Mouse (Mus musculus): Measurements from ENCODE around the gene Cyp4f37.

The Cyp4f37 gene

GRCm38 (mm10) chr17:32658712-32659111, 37.6 kb downstream of the Cyp4f37 start, which contains the start of gene Cyp4f40:
TSS of gene Cyp4f40 (plus strand) at chr17:32658900.
- in situ Hi-C loops (cut with MboI; ENCODE audit: low pct_unique_long_range_greater_than_20kb in 1 of 2, low sequenced_read_pairs in 2 of 2, unreplicated experiment in 1 of 2) = no loop called here

DNA sequence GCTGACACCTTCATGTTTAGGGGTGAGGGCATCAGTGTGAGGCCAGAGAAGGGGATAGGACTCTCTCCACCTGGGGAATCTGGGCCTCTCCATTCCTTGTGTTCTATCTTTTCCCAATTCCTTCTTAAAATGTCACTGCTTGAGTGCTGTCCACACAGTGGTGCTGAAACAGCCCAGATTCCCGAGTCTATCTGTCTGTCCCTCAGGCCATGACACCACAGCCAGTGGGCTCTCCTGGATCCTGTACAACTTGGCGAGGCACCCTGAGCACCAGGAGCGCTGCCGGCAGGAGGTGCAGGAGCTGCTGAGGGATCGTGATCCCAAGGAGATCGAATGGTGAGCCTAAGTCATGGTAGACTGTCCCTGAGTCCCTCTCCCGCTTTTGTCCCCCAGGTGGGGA, 52.9 kb downstream of the Cyp4f37 start:
- in situ Hi-C loops (cut with MboI; ENCODE audit: low pct_unique_long_range_greater_than_20kb in 1 of 2, low sequenced_read_pairs in 2 of 2, unreplicated experiment in 1 of 2) = no loop called here

DNA sequence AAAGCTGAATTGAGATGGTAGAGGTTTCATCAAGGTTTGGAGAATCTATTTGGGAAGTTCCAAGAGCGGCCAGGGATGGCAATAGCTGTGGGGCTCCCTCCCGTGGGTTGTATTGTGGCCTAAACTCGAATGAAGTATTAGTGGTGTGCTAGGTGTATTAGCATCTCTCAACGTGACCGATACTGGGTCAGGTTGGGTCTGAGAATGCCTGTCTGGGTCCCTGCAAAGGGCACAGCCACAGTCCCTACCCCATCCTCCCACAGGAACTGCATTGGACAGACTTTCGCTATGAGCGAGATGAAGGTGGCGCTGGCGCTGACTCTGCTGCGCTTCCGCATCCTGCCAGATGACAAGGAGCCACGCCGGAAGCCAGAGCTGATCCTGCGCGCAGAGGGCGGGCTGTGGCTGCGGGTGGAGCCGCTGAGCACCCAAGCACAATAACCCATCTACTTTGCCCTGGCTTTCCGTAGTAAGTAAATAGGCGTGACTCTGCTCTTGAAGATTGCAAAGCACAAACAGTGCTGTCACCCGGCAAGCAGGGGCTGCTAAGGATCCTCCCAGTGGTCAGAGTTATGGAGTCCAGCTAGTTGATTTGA, 55.0 kb downstream of the Cyp4f37 start:
- in situ Hi-C loops (cut with MboI; ENCODE audit: low pct_unique_long_range_greater_than_20kb in 1 of 2, low sequenced_read_pairs in 2 of 2, unreplicated experiment in 1 of 2) = no loop called here

DNA sequence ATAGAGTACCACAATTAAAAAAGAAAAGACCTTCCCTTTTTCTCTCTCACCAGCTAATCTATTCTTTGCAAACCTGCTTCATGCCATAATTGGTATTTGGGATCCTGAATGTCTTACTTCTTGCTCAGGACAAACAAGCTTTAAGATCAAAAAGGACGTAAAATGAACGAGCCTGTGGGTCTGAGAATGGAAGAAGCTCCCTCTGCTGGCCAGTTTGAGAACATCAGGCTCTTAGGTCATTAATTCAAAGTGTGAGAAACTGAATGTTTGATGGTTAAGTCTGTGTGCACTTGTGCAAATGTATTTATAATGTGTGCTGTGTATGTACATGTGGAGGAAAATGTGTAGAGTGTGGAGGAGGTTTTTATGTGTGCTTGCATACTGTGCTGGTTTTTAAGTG, 59.3 kb downstream of the Cyp4f37 start:
- in situ Hi-C loops (cut with MboI; ENCODE audit: low pct_unique_long_range_greater_than_20kb in 1 of 2, low sequenced_read_pairs in 2 of 2, unreplicated experiment in 1 of 2) = no loop called here

GRCm38 (mm10) chr17:32685048-32685750, 64.1 kb downstream of the Cyp4f37 start, which contains the start of gene Cyp4f15:
TSS of gene Cyp4f15 (plus strand) at chr17:32685627.
- in situ Hi-C loops (cut with MboI; ENCODE audit: low pct_unique_long_range_greater_than_20kb in 1 of 2, low sequenced_read_pairs in 2 of 2, unreplicated experiment in 1 of 2) = no loop called here
